Mouse (Mus musculus): ENCODE data around the gene Slc38a1. TPM values are rescaled to one million over a fixed set of nuclear protein-coding genes. Genes with fewer than 3 reads are reported as not detected.
A peak's percentile ranks its signal among the peaks of the same experiment; 100 is the strongest.

Slc38a1 gene
- polyA plus RNA-seq, 1 experiment: 136 TPM

DNA sequence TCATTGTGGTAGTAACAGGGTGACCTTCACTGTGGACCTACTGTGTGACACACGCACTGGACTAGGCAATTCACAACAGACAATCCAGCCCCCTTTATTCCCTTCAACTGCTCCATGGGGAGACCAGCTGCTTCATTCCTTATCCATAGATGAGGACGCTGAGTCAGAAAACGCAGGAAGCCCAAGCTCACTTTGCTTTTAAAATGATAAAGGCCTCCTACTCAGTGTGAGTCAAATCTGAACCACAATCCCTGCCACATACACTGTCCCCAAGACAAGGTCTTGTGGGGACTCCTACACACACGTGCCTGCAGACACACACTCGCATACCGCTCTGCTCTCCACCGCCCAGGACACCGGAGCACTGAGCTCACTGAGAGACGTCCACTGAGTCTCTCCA, 94.3 kb downstream of the Slc38a1 start:
- 78% methylated on average over 9 of the region's 9 CpGs for WGBS
- no peak overlapping the region for H3K27ac ChIP-seq (ENCODE audit: control insufficient read depth, insufficient read depth, low read length)
- TF ChIP-seq CTCF (IDR thresholded peaks at IDR 0.05; ENCODE audit: borderline replicate concordance, control insufficient read depth, extremely low read depth, insufficient read depth, low read length, poor library complexity): no peak
- TF ChIP-seq POLR2A (IDR thresholded peaks at IDR 0.05; ENCODE audit: control insufficient read depth, extremely low read depth, insufficient read depth, low read length, poor library complexity): no peak

DNA sequence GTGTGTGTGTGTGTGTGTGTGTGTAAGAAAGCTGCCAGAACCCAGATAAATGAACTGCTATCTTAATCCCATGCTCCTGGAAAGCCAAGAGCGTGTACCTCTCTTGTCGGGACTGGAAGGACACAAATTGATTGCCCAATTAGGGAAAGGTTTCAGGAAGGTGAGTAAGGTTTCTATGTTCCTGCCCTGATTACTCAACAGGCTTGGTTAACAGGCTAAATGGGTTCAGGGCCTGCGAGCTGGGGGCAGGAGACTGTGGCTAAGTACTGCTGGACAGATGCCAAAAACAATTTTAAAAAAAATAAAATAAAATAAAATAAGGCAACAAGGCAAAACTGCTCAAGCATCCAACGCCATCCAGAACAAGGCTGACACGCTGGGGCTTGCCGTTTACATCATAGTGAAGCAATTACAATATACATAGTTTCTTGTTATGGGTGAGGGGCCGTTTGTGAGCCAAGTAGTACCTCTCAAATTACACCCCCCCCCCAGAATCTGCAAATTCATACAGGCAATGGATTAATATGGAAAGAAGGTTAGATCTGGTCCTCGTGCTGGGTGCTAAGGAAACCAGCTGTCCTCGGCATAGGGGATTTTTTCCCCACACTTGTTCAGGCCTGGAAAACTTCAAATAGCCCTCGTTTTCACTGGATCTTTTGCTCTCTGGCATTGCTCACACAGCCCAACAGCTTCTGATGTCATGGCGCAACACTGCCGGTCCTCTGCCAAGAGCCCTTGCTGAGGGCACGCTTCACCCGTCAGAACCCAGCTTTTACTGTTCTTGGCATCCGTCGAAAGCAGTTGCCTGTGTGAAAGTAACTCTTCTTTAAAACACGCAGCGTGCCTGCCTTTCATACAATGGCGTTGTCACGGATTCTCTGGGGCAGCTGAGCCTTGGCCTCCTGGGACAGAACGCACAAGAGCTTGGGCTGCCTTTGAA, 95.2 kb downstream of the Slc38a1 start:
- no peak for TF ChIP-seq POLR2A (IDR thresholded peaks at IDR 0.05; ENCODE audit: control insufficient read depth, extremely low read depth, insufficient read depth, low read length, poor library complexity)
- TF ChIP-seq CTCF (IDR thresholded peaks at IDR 0.05; ENCODE audit: borderline replicate concordance, control insufficient read depth, extremely low read depth, insufficient read depth, low read length, poor library complexity): no peak
- no peaks in the 10 kb centered on the region for H3K36me3 ChIP-seq (ENCODE audit: control insufficient read depth, insufficient read depth, low read length)
- no peaks in the 10 kb centered on the region for H3K27me3 ChIP-seq (ENCODE audit: control insufficient read depth, insufficient read depth, low read length)
- H3K27ac ChIP-seq (ENCODE audit: control insufficient read depth, insufficient read depth, low read length): no peak overlapping the region
- WGBS: 89% methylated on average over 21 of the region's 21 CpGs
- H3K4me1 ChIP-seq (replicated peaks; ENCODE audit: control insufficient read depth, insufficient read depth, low read length): peaks cover 4% of the 10 kb centered on the region
- no peak overlapping the region for H3K4me3 ChIP-seq (ENCODE audit: control insufficient read depth, insufficient read depth, low read length)
- DNase-seq: no peak

More for the DNA sequence above, 94.3 kb downstream of the Slc38a1 start:
- no peaks in the 10 kb centered on the region for H3K27me3 ChIP-seq (ENCODE audit: control insufficient read depth, insufficient read depth, low read length)
- no peaks in the 10 kb centered on the region for H3K36me3 ChIP-seq (ENCODE audit: control insufficient read depth, insufficient read depth, low read length)
- no peak overlapping the region for H3K4me3 ChIP-seq (ENCODE audit: control insufficient read depth, insufficient read depth, low read length)
- DNase-seq: no peak
- peaks cover 4% of the 10 kb centered on the region for H3K4me1 ChIP-seq (replicated peaks; ENCODE audit: control insufficient read depth, insufficient read depth, low read length)

DNA sequence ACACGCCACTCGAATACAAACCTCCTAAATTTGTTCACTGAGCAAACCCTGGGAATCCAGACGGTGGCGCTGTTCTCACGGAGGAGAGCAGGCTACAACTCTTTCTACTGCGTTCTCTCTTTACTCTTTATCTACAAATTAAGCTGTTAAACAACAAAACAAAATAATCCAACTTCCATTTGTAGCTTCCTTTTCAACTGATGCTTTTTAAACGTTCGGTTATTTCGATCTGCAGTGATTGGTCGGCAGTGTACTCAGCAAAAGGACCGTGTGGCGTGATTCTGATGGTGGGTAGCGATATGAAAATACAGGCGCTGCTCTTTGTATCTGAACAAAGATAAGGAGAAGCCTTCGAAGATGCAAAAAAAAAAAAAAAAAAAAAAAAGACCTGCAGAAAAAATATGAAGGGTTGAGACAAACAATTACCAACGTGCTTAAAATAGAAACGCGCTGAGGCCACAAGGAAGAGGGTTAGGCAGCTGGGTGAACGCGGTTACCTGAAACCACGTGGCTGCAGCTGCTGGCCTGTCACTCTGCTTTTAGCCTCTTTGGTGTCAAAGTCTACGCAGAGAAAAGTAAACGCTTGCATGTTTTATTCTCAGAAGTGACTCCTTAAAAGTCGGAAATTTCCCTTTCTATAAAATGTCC, 99.4 kb downstream of the Slc38a1 start:
- WGBS: under 1% methylated on average over 24 of the region's 24 CpGs
- no peaks in the 10 kb centered on the region for H3K27me3 ChIP-seq (ENCODE audit: control insufficient read depth, insufficient read depth, low read length)
- no peak overlapping the region for H3K4me3 ChIP-seq (ENCODE audit: control insufficient read depth, insufficient read depth, low read length)
- peak; percentile 71 for DNase-seq
- H3K36me3 ChIP-seq (ENCODE audit: control insufficient read depth, insufficient read depth, low read length): no peaks in the 10 kb centered on the region
- H3K4me1 ChIP-seq (replicated peaks; ENCODE audit: control insufficient read depth, insufficient read depth, low read length): no peaks in the 10 kb centered on the region
- no peak for TF ChIP-seq CTCF (IDR thresholded peaks at IDR 0.05; ENCODE audit: borderline replicate concordance, control insufficient read depth, extremely low read depth, insufficient read depth, low read length, poor library complexity)
- TF ChIP-seq POLR2A (IDR thresholded peaks at IDR 0.05; ENCODE audit: control insufficient read depth, extremely low read depth, insufficient read depth, low read length, poor library complexity): no peak
- H3K27ac ChIP-seq (ENCODE audit: control insufficient read depth, insufficient read depth, low read length): peak overlapping the region; percentile 74

DNA sequence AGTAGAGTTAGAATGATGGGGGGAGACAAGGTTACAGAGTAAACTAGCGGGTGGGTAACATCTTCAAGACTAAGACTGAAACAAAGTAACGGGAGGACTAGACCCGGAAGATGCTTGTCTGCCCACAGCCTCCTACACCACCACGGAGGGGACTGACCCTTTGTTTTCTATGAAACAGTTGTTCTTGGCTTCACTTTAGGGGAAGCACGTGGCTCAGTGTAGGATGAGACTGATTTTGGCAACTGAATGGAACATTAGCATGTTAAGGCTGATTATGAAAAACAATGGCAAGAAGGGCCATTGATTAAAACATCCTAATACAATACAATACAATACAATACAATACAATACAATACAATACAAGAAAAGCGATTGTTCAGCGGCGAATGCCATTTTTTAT, 100.6 kb downstream of the Slc38a1 start:
- Histone ChIP-seq H3K27ac (ENCODE audit: control insufficient read depth, insufficient read depth, low read length) (no peak overlapping the region), H3K4me3 (ENCODE audit: control insufficient read depth, insufficient read depth, low read length) (no peak overlapping the region), H3K27me3 (ENCODE audit: control insufficient read depth, insufficient read depth, low read length) (no peaks in the 10 kb centered on the region), H3K36me3 (ENCODE audit: control insufficient read depth, insufficient read depth, low read length) (no peaks in the 10 kb centered on the region), H3K4me1 (replicated peaks; ENCODE audit: control insufficient read depth, insufficient read depth, low read length) (no peaks in the 10 kb centered on the region)
- DNase-seq: no peak
- 89% methylated on average over 8 of the region's 8 CpGs for WGBS
- TF ChIP-seq POLR2A (IDR thresholded peaks at IDR 0.05; ENCODE audit: control insufficient read depth, extremely low read depth, insufficient read depth, low read length, poor library complexity) (no peak), CTCF (IDR thresholded peaks at IDR 0.05; ENCODE audit: borderline replicate concordance, control insufficient read depth, extremely low read depth, insufficient read depth, low read length, poor library complexity) (no peak)

DNA sequence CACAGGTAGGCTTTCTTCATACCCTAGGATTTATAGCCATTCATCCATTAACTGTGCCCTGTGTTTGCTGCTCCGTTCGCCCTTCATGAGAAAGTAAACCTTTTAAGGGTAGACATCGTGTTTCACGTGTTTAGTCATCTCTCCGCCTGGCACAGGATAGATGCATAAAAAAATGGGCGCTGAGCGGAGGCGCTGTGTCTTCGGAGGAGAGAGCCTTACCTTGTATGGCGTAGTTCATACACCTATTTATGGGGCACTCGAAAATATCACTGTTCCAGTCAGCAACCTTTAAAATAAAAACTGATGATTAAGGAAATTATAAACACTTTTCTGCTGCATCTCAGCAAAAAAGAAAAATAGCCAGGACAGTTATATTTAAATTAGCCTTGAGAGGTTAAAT, 105.4 kb downstream of the Slc38a1 start:
- TF ChIP-seq POLR2A (IDR thresholded peaks at IDR 0.05; ENCODE audit: control insufficient read depth, extremely low read depth, insufficient read depth, low read length, poor library complexity) (no peak), CTCF (IDR thresholded peaks at IDR 0.05; ENCODE audit: borderline replicate concordance, control insufficient read depth, extremely low read depth, insufficient read depth, low read length, poor library complexity) (no peak)
- Histone ChIP-seq H3K27me3 (ENCODE audit: control insufficient read depth, insufficient read depth, low read length) (no peaks in the 10 kb centered on the region), H3K36me3 (ENCODE audit: control insufficient read depth, insufficient read depth, low read length) (no peaks in the 10 kb centered on the region), H3K27ac (ENCODE audit: control insufficient read depth, insufficient read depth, low read length) (no peak overlapping the region), H3K4me3 (ENCODE audit: control insufficient read depth, insufficient read depth, low read length) (no peak overlapping the region), H3K4me1 (replicated peaks; ENCODE audit: control insufficient read depth, insufficient read depth, low read length) (no peaks in the 10 kb centered on the region)
- no peak for DNase-seq
- WGBS: 96% methylated on average over 11 of the region's 11 CpGs

DNA sequence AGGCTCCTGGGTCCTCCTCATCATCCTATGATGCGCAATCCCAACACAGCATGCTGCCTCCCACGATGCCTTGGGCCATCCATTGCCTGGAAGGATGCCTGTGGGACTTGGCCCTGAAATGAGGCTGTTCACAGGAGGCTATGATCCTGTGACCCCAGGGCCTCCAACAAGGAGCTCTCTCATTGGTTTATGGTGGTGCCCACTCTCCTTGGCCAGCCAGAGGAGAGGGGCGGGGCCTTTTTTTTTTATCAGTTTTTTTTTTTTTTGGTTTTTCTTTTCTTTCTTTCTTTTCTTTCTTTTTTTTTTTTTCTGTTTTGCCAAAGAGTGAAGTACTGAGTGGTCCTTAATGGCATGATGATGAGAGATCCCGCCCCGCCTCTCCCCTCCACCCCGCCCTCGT, 106.3 kb downstream of the Slc38a1 start:
- no peak for DNase-seq
- Histone ChIP-seq H3K36me3 (ENCODE audit: control insufficient read depth, insufficient read depth, low read length) (no peaks in the 10 kb centered on the region), H3K4me1 (replicated peaks; ENCODE audit: control insufficient read depth, insufficient read depth, low read length) (no peaks in the 10 kb centered on the region), H3K4me3 (ENCODE audit: control insufficient read depth, insufficient read depth, low read length) (no peak overlapping the region), H3K27me3 (ENCODE audit: control insufficient read depth, insufficient read depth, low read length) (no peaks in the 10 kb centered on the region), H3K27ac (ENCODE audit: control insufficient read depth, insufficient read depth, low read length) (no peak overlapping the region)
- TF ChIP-seq CTCF (IDR thresholded peaks at IDR 0.05; ENCODE audit: borderline replicate concordance, control insufficient read depth, extremely low read depth, insufficient read depth, low read length, poor library complexity) (no peak), POLR2A (IDR thresholded peaks at IDR 0.05; ENCODE audit: control insufficient read depth, extremely low read depth, insufficient read depth, low read length, poor library complexity) (no peak)
- WGBS: 96% methylated on average over 7 of the region's 7 CpGs

Data from thymus, adult 2 months (tissue).